Mouse (Mus musculus) CD4-positive, CD25-positive, alpha-beta regulatory T cell, adult 9 weeks (primary cell): ENCODE measurements around the gene Rnf182. TPM values are rescaled to one million over a fixed set of nuclear protein-coding genes. Genes with fewer than 3 reads are reported as not detected.

Experiments
- polyA plus RNA-seq: library from polyadenylated mRNA; unstranded; fragments of 100-300 nt; shearing (Covaris generic); gene quantifications from one replicate; pipeline ENCODE4 v1.2.1, GENCODE M21; 2017

Rnf182 gene
- polyA plus RNA-seq, result not detected

GRCm38 (mm10) chr13:43615577-43616254, at the start of gene Rnf182:
Gene Rnf182 (plus strand): TSS chr13:43615710.

Other genes with a start within 250 kb of the Rnf182 start
- gene Nol7, start 217.3 kb upstream of the Rnf182 start, polyA plus RNA-seq, result 106 TPM
- 12.8 TPM for gene Ranbp9, start 134.4 kb upstream of the Rnf182 start, polyA plus RNA-seq
- 9.0 TPM for gene Mcur1, start 55.5 kb upstream of the Rnf182 start, polyA plus RNA-seq
- gene Cd83, start 169.1 kb downstream of the Rnf182 start, polyA plus RNA-seq, result 223 TPM